Mouse (Mus musculus) kidney, adult 9 months (tissue): ENCODE results near the gene Micall2.
"Not testable (repeated sequence)": the region's sequence is repeated elsewhere in the genome, so short reads cannot be mapped to it uniquely, and the experiment has no call there.

Experiments used
- DNase-seq: peaks from one replicate; pipeline ENCODE4 v3.0.0; 2022

Micall2 gene

GRCm38 (mm10) chr5:139735677-139736503 is at the start of gene Micall2:
TSS of gene Micall2 (minus strand) at chr5:139736336.
- peak; percentile 99 for DNase-seq

GRCm38 (mm10) chr5:139781406-139781805 is 45.3 kb upstream of the Micall2 start:
- no peak for DNase-seq

GRCm38 (mm10) chr5:139776966-139777365 is 40.8 kb upstream of the Micall2 start:
- no peak for DNase-seq

- peak; percentile 98 for DNase-seq
Observed at GRCm38 (mm10) chr5:139775216-139775926, 39.2 kb upstream of the Micall2 start, which contains the start of gene Ints1. TSS of gene Ints1 (minus strand) at chr5:139775674.

GRCm38 (mm10) chr5:139768216-139768615 is 32.1 kb upstream of the Micall2 start:
- no peak for DNase-seq

GRCm38 (mm10) chr5:139764296-139764695 is 28.2 kb upstream of the Micall2 start:
- DNase-seq, result no peak

DNA sequence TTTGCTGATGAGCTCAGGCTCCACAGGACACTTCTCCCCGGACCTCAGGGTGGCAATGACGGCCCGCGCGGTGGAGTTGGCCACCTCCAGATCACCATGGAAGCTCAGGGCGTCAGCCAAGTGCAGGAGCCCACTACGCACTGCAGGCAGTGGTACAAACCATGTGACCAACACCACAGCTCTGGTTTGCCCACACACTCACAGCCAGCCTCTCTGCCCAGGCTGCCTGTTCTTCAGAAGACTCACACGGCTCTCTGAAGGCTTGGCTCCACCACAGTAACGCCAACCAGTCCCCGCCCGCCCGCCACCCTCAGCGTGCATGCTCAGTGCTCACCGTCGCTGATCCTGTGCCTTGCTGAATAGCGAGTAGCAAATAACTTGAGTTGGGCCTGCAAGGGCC is 22.0 kb upstream of the Micall2 start:
- no peak for DNase-seq

DNA sequence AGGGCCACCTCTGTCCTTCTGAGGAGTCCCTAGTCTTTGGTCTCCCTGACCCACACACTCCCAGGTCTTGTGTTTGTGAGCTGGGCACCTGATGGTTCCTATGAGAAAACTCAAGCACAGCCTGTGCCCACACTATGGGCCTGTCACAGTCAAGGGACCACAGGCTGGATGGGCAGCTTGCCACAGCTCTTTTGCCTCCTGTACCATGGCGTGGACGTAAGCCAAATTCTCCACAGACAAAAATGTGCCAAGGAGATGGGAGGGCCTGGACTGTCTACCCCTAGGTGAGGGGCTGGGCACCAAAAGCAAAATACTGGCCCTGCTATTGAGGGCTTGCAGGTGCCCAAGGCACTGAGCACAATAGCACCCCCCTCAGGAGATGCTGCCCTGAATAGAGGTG is 20.4 kb upstream of the Micall2 start:
- no peak for DNase-seq

GRCm38 (mm10) chr5:139756135-139756534 is 20.0 kb upstream of the Micall2 start:
- no peak for DNase-seq

- peak; percentile 51 for DNase-seq
Observed at GRCm38 (mm10) chr5:139754753-139755152, 18.6 kb upstream of the Micall2 start.

- peak; percentile 66 for DNase-seq
Observed at GRCm38 (mm10) chr5:139750535-139750934, 14.4 kb upstream of the Micall2 start.

GRCm38 (mm10) chr5:139749413-139750125 is 13.4 kb upstream of the Micall2 start:
- DNase-seq, result peak; percentile 89

- peak; percentile 85 for DNase-seq
Observed at GRCm38 (mm10) chr5:139745771-139746170, 9.6 kb upstream of the Micall2 start.

GRCm38 (mm10) chr5:139742640-139743039 is 6.5 kb upstream of the Micall2 start:
- DNase-seq, result not testable (repeated sequence)

GRCm38 (mm10) chr5:139738592-139739315 is 2.6 kb upstream of the Micall2 start:
- no peak for DNase-seq

DNA sequence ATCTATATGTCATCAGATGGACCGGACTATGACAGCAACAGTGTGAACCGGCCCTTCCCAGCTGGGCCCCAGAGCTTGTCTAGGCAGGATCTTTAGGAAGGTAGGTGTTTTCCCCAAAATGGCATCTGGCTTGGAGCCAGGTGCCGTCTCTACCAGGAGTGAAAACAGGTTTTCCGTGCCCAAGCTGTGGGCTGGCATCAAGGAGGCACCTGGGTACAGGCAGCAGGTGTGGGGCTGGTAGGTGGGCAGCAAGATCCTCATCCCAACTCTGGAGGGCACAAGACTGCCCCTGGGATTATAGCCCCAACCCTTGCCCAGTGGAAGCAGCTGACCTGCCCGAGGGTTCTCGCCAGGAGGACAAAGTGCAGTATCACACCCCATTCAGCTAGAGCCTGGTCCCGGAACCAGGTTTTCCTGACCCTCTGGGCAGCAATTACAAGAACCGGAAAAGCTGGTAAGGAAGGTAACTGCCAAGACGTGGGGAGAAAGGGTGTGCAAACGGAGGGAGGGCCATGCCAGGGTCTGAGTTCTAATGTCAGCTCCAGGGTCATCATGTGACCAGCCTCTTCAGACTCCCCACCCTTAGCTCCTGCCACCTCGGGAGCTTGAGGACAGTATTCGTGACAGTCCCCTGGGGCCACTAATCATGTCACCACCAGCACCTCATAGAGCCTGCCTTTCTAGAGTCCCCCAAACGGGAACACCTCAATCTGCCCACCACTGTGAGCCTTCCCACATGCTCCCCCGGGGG is 1.9 kb upstream of the Micall2 start:
- peak; percentile 88 for DNase-seq

DNA sequence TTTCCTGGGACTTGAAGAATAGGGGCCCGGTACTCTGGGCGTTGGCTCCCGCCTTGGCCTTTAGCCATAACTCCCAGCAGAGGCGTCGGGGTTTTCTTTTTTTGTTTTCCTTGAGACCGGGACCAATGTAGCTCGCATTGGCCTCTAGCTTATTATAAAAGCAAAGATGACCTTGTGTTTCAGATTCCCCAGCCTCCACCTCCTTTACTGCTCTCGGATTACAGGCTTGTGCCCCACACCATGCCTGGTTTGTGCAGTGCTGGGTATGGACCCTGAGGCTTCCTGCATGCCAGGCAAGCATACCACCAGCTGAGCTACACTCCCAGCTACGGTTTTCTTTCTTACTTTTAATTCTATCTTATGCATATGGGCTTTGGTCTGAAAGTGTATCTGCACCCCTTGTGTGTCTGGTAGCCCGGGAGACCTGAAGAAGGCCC is 386 bp upstream of the Micall2 start:
- no peak for DNase-seq

GRCm38 (mm10) chr5:139734746-139735145 is 1.4 kb downstream of the Micall2 start:
- DNase-seq, result no peak

DNA sequence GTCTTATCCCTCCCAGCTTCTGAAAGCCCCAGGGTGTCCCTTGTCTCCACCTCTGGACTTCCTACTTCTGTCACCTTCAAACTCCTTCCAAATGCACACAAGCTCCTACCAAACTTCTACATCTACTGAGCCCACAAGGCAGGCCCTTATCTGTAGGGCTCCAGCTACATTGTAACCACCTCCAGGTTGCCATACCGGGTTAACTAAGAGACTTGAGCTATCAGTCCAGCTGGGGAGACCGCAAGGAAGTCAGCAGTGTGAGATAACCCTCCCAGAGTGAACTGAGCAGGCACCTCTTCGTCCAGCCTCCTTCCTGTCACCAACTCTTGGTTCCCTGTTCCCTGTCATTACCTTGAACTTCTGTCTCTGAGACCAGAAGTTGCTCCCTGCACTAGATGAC is 2.1 kb downstream of the Micall2 start:
- DNase-seq, result no peak

- peak; percentile 66 for DNase-seq
Observed at GRCm38 (mm10) chr5:139732634-139733107, 3.5 kb downstream of the Micall2 start.

DNA sequence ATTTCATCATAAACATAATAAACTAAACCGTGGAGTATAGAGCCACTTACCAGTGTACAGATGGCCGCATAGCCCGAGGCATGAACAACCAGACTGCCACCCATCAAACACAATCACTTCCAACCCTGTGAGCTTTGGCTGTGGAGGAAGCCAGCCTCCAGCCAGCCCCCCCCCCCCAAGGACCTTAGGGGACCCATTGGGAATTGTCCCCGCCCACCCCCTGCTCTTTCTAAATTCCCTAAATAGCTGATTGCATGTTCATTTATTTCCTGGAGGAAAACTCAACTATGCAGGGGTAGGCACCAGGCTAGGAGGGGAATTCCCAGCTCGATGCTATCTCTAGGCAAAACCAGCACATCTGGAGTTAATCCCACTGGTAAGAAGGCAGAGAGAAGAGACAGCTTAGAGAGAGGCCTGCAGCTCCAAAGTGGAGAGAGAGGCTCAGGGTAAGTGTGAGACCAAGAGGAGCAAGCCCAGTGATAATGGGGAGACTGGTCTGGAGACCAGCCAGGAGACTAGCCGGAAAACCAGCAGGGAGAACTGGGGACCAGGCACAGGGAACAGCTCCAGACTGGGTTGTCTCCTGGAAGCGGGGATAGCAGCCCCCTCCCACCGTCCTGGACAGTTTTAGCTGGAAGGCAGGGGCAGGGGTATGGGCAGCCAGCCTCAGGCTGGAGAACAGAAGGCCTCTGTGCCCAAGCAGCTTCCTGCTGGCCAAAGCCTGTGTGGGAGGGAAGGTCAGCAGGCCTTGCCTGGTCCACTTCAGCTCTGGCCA is 5.2 kb downstream of the Micall2 start:
- DNase-seq, result no peak
